Comparison of ENCODE assay signal across 8 mouse cellular contexts in genomic region chrX:102189581-102189980, GRCm38 (mm10). TPM values are rescaled to one million over a fixed set of nuclear protein-coding genes. Genes with fewer than 3 reads are reported as not detected.
DNase-seq lines count a peak whose midpoint lies in the region; ATAC-seq and TF ChIP-seq lines count a peak whose summit lies in the region.

No protein-coding gene starts in this region.

- H3K27me3 ChIP-seq in forebrain, embryonic 10.5 days (ENCODE audit: poor library complexity, severe bottlenecking), result peaks cover 57% of the 10 kb centered on the region
- no peaks in the 10 kb centered on the region for H3K27me3 ChIP-seq in forebrain, embryonic 16.5 days (replicated peaks; ENCODE audit: control insufficient read depth, insufficient read depth, low read length)
- H3K27me3 ChIP-seq in lung, embryonic 14.5 days (ENCODE audit: insufficient read depth, low read length), result no peaks in the 10 kb centered on the region
- H3K27me3 ChIP-seq in hindbrain, embryonic 16.5 days (replicated peaks; ENCODE audit: control insufficient read depth, insufficient read depth, low read length), result no peaks in the 10 kb centered on the region
- H3K27me3 ChIP-seq in midbrain, embryonic 16.5 days (ENCODE audit: control insufficient read depth, insufficient read depth, low read depth, low read length), result no peaks in the 10 kb centered on the region

- no peak for DNase-seq in forebrain, embryonic 10.5 days (ENCODE audit: extremely low spot score, low spot score)
- no peak for DNase-seq in lung, embryonic 14.5 days
- no peak for DNase-seq in lung, adult 18-20 months
- DNase-seq in layer of hippocampus, postnatal 36 days, result no peak
- no peak for DNase-seq in gastrocnemius, postnatal 10 days

- peak overlapping the region; percentile 68 for H3K4me3 ChIP-seq in forebrain, embryonic 10.5 days
- no peak overlapping the region for H3K4me3 ChIP-seq in forebrain, embryonic 16.5 days (replicated peaks; ENCODE audit: low read length)
- no peak overlapping the region for H3K4me3 ChIP-seq in lung, embryonic 14.5 days (ENCODE audit: low read depth, low read length)
- no peak overlapping the region for H3K4me3 ChIP-seq in hindbrain, embryonic 16.5 days (ENCODE audit: low read length)
- H3K4me3 ChIP-seq in midbrain, embryonic 16.5 days (ENCODE audit: low read depth, low read length), result no peak overlapping the region

- no peak; the same call in 1 of the 2 replicates for ATAC-seq in forebrain, embryonic 16.5 days
- peak; percentile 16; the same call in 1 of the 2 replicates for ATAC-seq in lung, embryonic 14.5 days (ENCODE audit: insufficient read depth)
- no peak for ATAC-seq in hindbrain, embryonic 16.5 days
- ATAC-seq in midbrain, embryonic 16.5 days, result peak; percentile 13

- WGBS in forebrain, embryonic 10.5 days, result 46% methylated on average over 5 of the region's 5 CpGs
- WGBS in forebrain, embryonic 16.5 days, result 43% methylated on average over 5 of the region's 5 CpGs
- WGBS in lung, embryonic 14.5 days, result 43% methylated on average over 5 of the region's 5 CpGs
- 47% methylated on average over 5 of the region's 5 CpGs for WGBS in hindbrain, embryonic 16.5 days
- 47% methylated on average over 5 of the region's 5 CpGs for WGBS in midbrain, embryonic 16.5 days

- H3K36me3 ChIP-seq in forebrain, embryonic 10.5 days (replicated peaks), result peaks cover 34% of the 10 kb centered on the region
- H3K36me3 ChIP-seq in forebrain, embryonic 16.5 days (ENCODE audit: control insufficient read depth, insufficient read depth), result no peaks in the 10 kb centered on the region
- peaks cover 35% of the 10 kb centered on the region for H3K36me3 ChIP-seq in lung, embryonic 14.5 days (ENCODE audit: insufficient read depth)
- no peaks in the 10 kb centered on the region; the same call in 1 of the 2 replicates for H3K36me3 ChIP-seq in hindbrain, embryonic 16.5 days (ENCODE audit: control insufficient read depth, insufficient read depth, low read length)
- 0 out of 2 replicates have a peak, but pooled peaks cover 2% of the 10 kb centered on the region for H3K36me3 ChIP-seq in midbrain, embryonic 16.5 days (ENCODE audit: control insufficient read depth, insufficient read depth, low read length)

- peaks cover 22% of the 10 kb centered on the region for H3K4me1 ChIP-seq in forebrain, embryonic 10.5 days
- H3K4me1 ChIP-seq in forebrain, embryonic 16.5 days (replicated peaks; ENCODE audit: control insufficient read depth, insufficient read depth, low read length), result peaks cover 17% of the 10 kb centered on the region
- H3K4me1 ChIP-seq in lung, embryonic 14.5 days (ENCODE audit: insufficient read depth), result no peaks in the 10 kb centered on the region
- H3K4me1 ChIP-seq in hindbrain, embryonic 16.5 days (ENCODE audit: control insufficient read depth, insufficient read depth, low read depth, low read length), result peaks cover 9% of the 10 kb centered on the region
- H3K4me1 ChIP-seq in midbrain, embryonic 16.5 days (ENCODE audit: control insufficient read depth, insufficient read depth, low read length), result peaks cover 16% of the 10 kb centered on the region

- peak overlapping the region; percentile 94; the same call in 1 of the 2 replicates for H3K27ac ChIP-seq in forebrain, embryonic 10.5 days
- H3K27ac ChIP-seq in forebrain, embryonic 16.5 days (ENCODE audit: low read length), result no peak overlapping the region
- H3K27ac ChIP-seq in lung, embryonic 14.5 days (ENCODE audit: low read depth), result no peak overlapping the region
- no peak overlapping the region for H3K27ac ChIP-seq in hindbrain, embryonic 16.5 days (ENCODE audit: low read depth, low read length)
- no peak overlapping the region for H3K27ac ChIP-seq in midbrain, embryonic 16.5 days (ENCODE audit: low read length)

- H3K4me2 ChIP-seq in forebrain, embryonic 16.5 days (ENCODE audit: low read length), result no peak overlapping the region; the same call in 1 of the 2 replicates
- H3K4me2 ChIP-seq in lung, embryonic 14.5 days, result peak overlapping the region; percentile 33; the same call in 1 of the 2 replicates
- 0 out of 2 replicates have a peak overlapping the region, but pooled peaks have one; percentile 12 for H3K4me2 ChIP-seq in hindbrain, embryonic 16.5 days (ENCODE audit: low read length)
- peak overlapping the region; percentile 24; the same call in 1 of the 2 replicates for H3K4me2 ChIP-seq in midbrain, embryonic 16.5 days (ENCODE audit: low read length)

- H3K9me3 ChIP-seq in forebrain, embryonic 10.5 days, result no peaks in the 10 kb centered on the region
- H3K9me3 ChIP-seq in forebrain, embryonic 16.5 days (ENCODE audit: control insufficient read depth, low read length), result no peaks in the 10 kb centered on the region
- H3K9me3 ChIP-seq in lung, embryonic 14.5 days (ENCODE audit: low read depth, low read length), result no peaks in the 10 kb centered on the region
- no peaks in the 10 kb centered on the region for H3K9me3 ChIP-seq in hindbrain, embryonic 16.5 days (ENCODE audit: control insufficient read depth, low read length)
- H3K9me3 ChIP-seq in midbrain, embryonic 16.5 days (replicated peaks; ENCODE audit: control insufficient read depth, low read length, poor library complexity, severe bottlenecking), result no peaks in the 10 kb centered on the region

- TF ChIP-seq CTCF in lung, embryonic 14.5 days (IDR thresholded peaks at IDR 0.05; ENCODE audit: low read depth), result no peak

- no peak overlapping the region for H3K9ac ChIP-seq in forebrain, embryonic 16.5 days (replicated peaks; ENCODE audit: low read depth, low read length)
- H3K9ac ChIP-seq in lung, embryonic 14.5 days, result no peak overlapping the region
- no peak overlapping the region for H3K9ac ChIP-seq in hindbrain, embryonic 16.5 days (ENCODE audit: low read depth, low read length)
- no peak overlapping the region for H3K9ac ChIP-seq in midbrain, embryonic 16.5 days (ENCODE audit: low read depth, low read length)

RNA-seq across cellular contexts. Expression of gene Rps4x, which starts 0.4 kb away (rescaled TPM):
- 716 and 744 TPM in 2 replicates for polyA plus RNA-seq in forebrain, embryonic 10.5 days (2016; fragmentation: Nextera tagmentation; extraction: Ambion mirVana)
- 436 and 450 TPM in 2 replicates for polyA plus RNA-seq in forebrain, embryonic 16.5 days (2015; fragmentation: Nextera tagmentation; extraction: Ambion mirVana)
- 977 and 1,016 TPM in 2 replicates for polyA plus RNA-seq in lung, embryonic 14.5 days (2014; fragmentation: Nextera tagmentation; extraction: Ambion mirVana)
- polyA plus RNA-seq in hindbrain, embryonic 16.5 days (2015; fragmentation: Nextera tagmentation; extraction: Ambion mirVana), result 344 and 351 TPM in 2 replicates
- 342 TPM in 2 replicates for polyA plus RNA-seq in midbrain, embryonic 16.5 days (2015; fragmentation: Nextera tagmentation; extraction: Ambion mirVana)
- total RNA-seq in layer of hippocampus, postnatal 36 days (2021), result 100 to 1,000 TPM; 475 to 493 TPM
- 1,000 to 10,000 TPM in 1 of 2 experiments, 100 to 1,000 TPM in 1; 990 to 1,091 TPM for total RNA-seq in gastrocnemius, postnatal 10 days (2021)

RNA-seq across cellular contexts. Expression of gene Ercc6l, which starts 32.7 kb away (rescaled TPM):
- polyA plus RNA-seq in forebrain, embryonic 10.5 days (2016; fragmentation: Nextera tagmentation; extraction: Ambion mirVana), result 24.9 and 25.9 TPM in 2 replicates
- 3.8 and 5.2 TPM in 2 replicates for polyA plus RNA-seq in forebrain, embryonic 16.5 days (2015; fragmentation: Nextera tagmentation; extraction: Ambion mirVana)
- 22.6 and 23.8 TPM in 2 replicates for polyA plus RNA-seq in lung, embryonic 14.5 days (2014; fragmentation: Nextera tagmentation; extraction: Ambion mirVana)
- 1.5 and 2.1 TPM in 2 replicates for polyA plus RNA-seq in hindbrain, embryonic 16.5 days (2015; fragmentation: Nextera tagmentation; extraction: Ambion mirVana)
- 1.0 and 1.4 TPM in 2 replicates for polyA plus RNA-seq in midbrain, embryonic 16.5 days (2015; fragmentation: Nextera tagmentation; extraction: Ambion mirVana)
- under 1 TPM; 0.13 to 0.17 TPM for total RNA-seq in layer of hippocampus, postnatal 36 days (2021)
- 1 to 10 TPM; 1.6 to 2.1 TPM for total RNA-seq in gastrocnemius, postnatal 10 days (2021)

Comparison
In these comparisons a context has a peak if more than half of its experiments do, and no peak if none do; other contexts are left out.
1. ATAC-seq: peak in lung, embryonic 14.5 days (single experiment) and midbrain, embryonic 16.5 days (single experiment); none in forebrain, embryonic 16.5 days (single experiment) and hindbrain, embryonic 16.5 days (single experiment).